Mouse (Mus musculus) midbrain, embryonic 15.5 days (tissue): ENCODE measurements around the gene Il23r. TPM values are rescaled to one million over a fixed set of nuclear protein-coding genes. Genes with fewer than 3 reads are reported as not detected.

Experiments used
- ATAC-seq: fragments of 200-750 bp; cut with Nextera tagmentation; replicated peaks from 2 replicates; pipeline ENCODE4 v1.8.0; 2017; ENCODE audit warnings: moderate TSS enrichment
- H3K27ac ChIP-seq: fragments of 300-500 bp; sonication (generic); 2 replicates; pipeline ENCODE4 v1.5.1; 2015; ENCODE audit warnings: mild to moderate bottlenecking, inconsistent platforms
- H3K27me3 ChIP-seq: fragments of 300-500 bp; sonication (generic); replicated peaks from 2 replicates; pipeline ENCODE4 v1.6.1; 2015; ENCODE audit warnings: inconsistent platforms
- H3K36me3 ChIP-seq: fragments of 300-500 bp; sonication (generic); replicated peaks from 2 replicates; pipeline ENCODE4 v1.6.1; 2015; ENCODE audit warnings: inconsistent platforms
- H3K4me1 ChIP-seq: fragments of 300-500 bp; sonication (generic); 2 replicates; pipeline ENCODE4 v1.6.1; 2015; ENCODE audit warnings: inconsistent platforms
- H3K4me2 ChIP-seq: fragments of 300-500 bp; sonication (generic); 2 replicates; pipeline ENCODE4 v1.6.1; 2015; ENCODE audit warnings: inconsistent platforms, mild to moderate bottlenecking, moderate library complexity
- H3K4me3 ChIP-seq: fragments of 300-500 bp; sonication (generic); 2 replicates; pipeline ENCODE4 v1.5.1; 2015; ENCODE audit warnings: mild to moderate bottlenecking, inconsistent platforms
- H3K9ac ChIP-seq: fragments of 300-500 bp; sonication (generic); 2 replicates; pipeline ENCODE4 v1.6.1; 2015; ENCODE audit warnings: mild to moderate bottlenecking, inconsistent platforms
- H3K9me3 ChIP-seq: fragments of 300-500 bp; sonication (generic); 2 replicates; pipeline ENCODE4 v1.6.1; 2016; ENCODE audit warnings: inconsistent platforms
- WGBS: fragments of 180-500 bp; shearing (Covaris S2); methylation state at CpG from one replicate; pipeline ENCODE4 v1.1.7; 2015; ENCODE audit warnings: mixed read lengths; 5-methylcytosine and 5-hydroxymethylcytosine counted together
- polyA plus RNA-seq: library from polyadenylated mRNA; unstranded; fragments of >200 nt; fragmentation: Nextera tagmentation; extraction: Ambion mirVana; gene quantifications from 2 replicates; pipeline ENCODE4 v1.2.1, GENCODE M21; 2015

Il23r gene
- polyA plus RNA-seq, 1 experiment from 2014 or later = not detected

DNA sequence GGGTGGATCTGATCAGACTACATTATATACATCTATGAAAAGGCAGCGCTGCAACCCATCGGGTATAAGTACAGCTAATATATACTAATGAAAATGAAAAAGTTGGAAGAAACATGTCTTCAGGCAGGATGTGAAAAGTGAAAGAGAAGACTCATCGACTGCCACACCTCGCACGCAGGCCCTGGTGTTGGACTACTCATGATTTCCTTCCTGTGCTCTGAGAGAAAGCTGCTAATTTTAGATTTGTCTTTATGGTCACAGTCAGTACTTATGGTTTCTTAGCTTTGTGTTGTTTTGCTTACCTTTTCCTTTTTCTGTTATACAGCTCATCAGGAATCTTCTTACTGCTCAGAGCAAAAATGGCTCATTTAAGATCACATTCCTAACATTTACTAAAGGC is 76.4 kb downstream of the Il23r start:
- WGBS = 93% methylated on average over 5 of the region's 5 CpGs
- Histone ChIP-seq H3K4me2 (no peak overlapping the region), H3K9ac (no peak overlapping the region), H3K4me3 (no peak overlapping the region), H3K36me3 (no peaks in the 10 kb centered on the region), H3K4me1 (no peaks in the 10 kb centered on the region), H3K27ac (no peak overlapping the region), H3K27me3 (no peaks in the 10 kb centered on the region), H3K9me3 (no peaks in the 10 kb centered on the region)
- no peak for ATAC-seq

DNA sequence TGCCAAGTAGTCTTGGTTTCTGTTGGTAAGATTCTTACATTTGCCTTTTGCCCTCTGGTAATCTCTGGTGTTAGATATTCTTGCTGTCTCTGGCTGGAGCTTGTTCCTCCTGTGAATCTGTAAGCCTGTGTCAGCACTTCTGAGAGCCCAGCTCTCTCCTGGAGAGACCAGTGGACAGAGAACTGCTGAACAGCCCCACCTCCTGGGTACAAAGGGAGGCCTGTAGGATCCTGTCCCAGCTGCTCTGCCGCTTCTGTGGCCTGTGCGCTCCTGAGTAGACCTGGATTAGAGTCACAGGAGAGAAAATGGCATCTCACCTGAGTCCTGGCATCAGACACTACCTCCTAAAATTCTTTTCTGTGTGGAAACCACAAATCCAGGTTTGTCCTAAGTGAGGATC is 78.3 kb downstream of the Il23r start:
- no peaks in the 10 kb centered on the region for H3K9me3 ChIP-seq
- 80% methylated on average over 2 of the region's 2 CpGs for WGBS
- ATAC-seq = no peak

DNA sequence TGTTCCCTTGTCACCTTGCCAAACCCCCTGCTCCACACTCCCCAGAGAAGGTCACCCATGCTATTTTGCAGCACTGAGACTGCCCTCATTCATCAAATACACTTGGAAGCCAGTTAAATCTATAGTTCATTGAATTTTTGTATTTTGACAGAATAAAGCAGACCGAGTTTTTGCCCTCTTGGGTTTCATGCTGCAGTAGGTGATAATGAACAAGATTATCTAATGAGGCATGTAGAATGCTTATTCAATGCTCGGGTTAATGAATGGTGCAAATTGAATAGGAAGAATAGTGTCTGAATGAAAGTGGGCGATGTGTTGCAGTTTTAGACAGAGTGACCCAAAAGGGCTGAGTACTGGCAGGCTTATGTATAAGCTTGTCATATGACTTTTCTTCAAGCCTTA is 86.4 kb downstream of the Il23r start:
- WGBS = 46% methylated on average over 3 of the region's 3 CpGs
- H3K4me2 ChIP-seq = no peak overlapping the region
- ATAC-seq = no peak
- H3K27ac ChIP-seq = no peak overlapping the region
- no peaks in the 10 kb centered on the region for H3K27me3 ChIP-seq
- H3K4me3 ChIP-seq = no peak overlapping the region
- no peaks in the 10 kb centered on the region for H3K36me3 ChIP-seq
- H3K9ac ChIP-seq = no peak overlapping the region
- H3K9me3 ChIP-seq = no peaks in the 10 kb centered on the region
- H3K4me1 ChIP-seq = no peaks in the 10 kb centered on the region

More for the DNA sequence above, 78.3 kb downstream of the Il23r start:
- Histone ChIP-seq H3K4me3 (no peak overlapping the region), H3K27ac (no peak overlapping the region), H3K9ac (no peak overlapping the region), H3K36me3 (no peaks in the 10 kb centered on the region), H3K4me1 (no peaks in the 10 kb centered on the region), H3K4me2 (no peak overlapping the region), H3K27me3 (no peaks in the 10 kb centered on the region)

DNA sequence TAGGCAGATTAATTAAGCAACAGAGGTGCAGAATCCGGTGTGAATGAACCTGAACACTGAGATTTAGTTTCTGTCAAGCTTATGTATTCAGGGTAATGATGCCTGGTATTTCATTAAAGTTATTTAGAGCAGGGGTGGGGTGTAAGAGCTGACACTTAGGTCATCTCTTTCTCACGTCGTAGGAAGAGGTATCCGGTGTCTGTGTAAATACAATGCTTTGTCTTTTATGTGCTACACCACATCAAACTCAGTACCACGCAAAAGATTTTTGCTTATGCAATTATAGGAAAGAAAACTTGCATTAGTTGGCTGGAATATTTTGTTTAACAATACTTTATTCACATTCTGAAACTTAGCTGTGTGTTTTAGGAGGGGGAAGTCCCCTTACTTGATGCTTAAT is 92.1 kb downstream of the Il23r start:
- 81% methylated on average over 5 of the region's 5 CpGs for WGBS
- Histone ChIP-seq H3K27ac (no peak overlapping the region), H3K4me3 (no peak overlapping the region), H3K27me3 (no peaks in the 10 kb centered on the region), H3K9me3 (no peaks in the 10 kb centered on the region), H3K9ac (no peak overlapping the region), H3K4me2 (no peak overlapping the region), H3K4me1 (no peaks in the 10 kb centered on the region), H3K36me3 (no peaks in the 10 kb centered on the region)
- ATAC-seq = no peak

DNA sequence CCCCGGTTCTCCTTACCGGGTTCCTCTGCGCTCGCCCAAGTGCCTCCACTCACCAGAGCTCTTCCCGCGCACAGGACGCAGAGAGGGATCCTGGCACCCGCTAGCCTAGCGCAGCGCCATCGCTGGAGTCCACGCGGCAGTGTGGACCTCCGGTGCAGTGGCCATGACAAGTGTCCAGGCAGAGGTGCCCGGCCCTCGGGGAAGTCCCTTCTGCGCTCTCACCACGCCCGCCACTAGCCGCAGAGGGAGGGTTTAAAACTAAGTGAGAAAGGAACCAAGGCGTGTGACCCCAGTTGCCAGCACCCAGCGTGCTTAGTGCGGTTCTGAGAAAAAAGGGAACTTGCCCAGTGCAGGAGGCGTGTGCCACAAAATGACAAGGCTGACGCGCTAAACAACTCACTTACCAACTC is 115.7 kb downstream of the Il23r start, which contains the start of gene Il12rb2:
Gene Il12rb2, minus strand, starts transcription at position 207 of the 410 bp plus-strand sequence.
- 3% methylated on average over 26 of the region's 26 CpGs for WGBS
- Histone ChIP-seq H3K27me3 (peaks cover 5% of the 10 kb centered on the region; the same call in 1 of the 2 replicates), H3K9ac (peak within 1 kb of the TSS; percentile 25; the same call in 1 of the 2 replicates), H3K4me3 (peak within 1 kb of the TSS; percentile 32), H3K4me1 (peaks cover 6% of the 10 kb centered on the region), H3K36me3 (no peaks in the 10 kb centered on the region), H3K27ac (no peak within 1 kb of the TSS), H3K9me3 (no peaks in the 10 kb centered on the region), H3K4me2 (peak within 1 kb of the TSS; percentile 60)
- ATAC-seq = no peak

Other genes with a start within 250 kb of the Il23r start
- gene Il12rb2, start 115.7 kb downstream of the Il23r start, polyA plus RNA-seq = 0.05 TPM in 1 of 2 replicates, not detected in the other
- 1.5 and 2.1 TPM in 2 replicates for gene Tacstd2, start 43.9 kb upstream of the Il23r start, polyA plus RNA-seq